Mouse (Mus musculus) midbrain, embryonic 16.5 days (tissue): ENCODE data around the gene Syce2. TPM values are rescaled to one million over a fixed set of nuclear protein-coding genes. Genes with fewer than 3 reads are reported as not detected.

Experiments
- ATAC-seq: fragments of 200-750 bp; cut with Nextera tagmentation; 2 replicates; pipeline ENCODE4 v1.8.0; 2017; ENCODE audit warnings: moderate TSS enrichment
- H3K27ac ChIP-seq: fragments of 300-500 bp; sonication (generic); 2 replicates; pipeline ENCODE4 v1.5.1; 2014; ENCODE audit warnings: mild to moderate bottlenecking, low read length, mixed read lengths
- H3K27me3 ChIP-seq: fragments of 300-500 bp; sonication (generic); 2 replicates; pipeline ENCODE4 v1.6.1; 2014; ENCODE audit warnings: low read depth, low read length, mixed read lengths; ENCODE audit not compliant: control insufficient read depth, insufficient read depth
- H3K36me3 ChIP-seq: fragments of 300-500 bp; sonication (generic); 2 replicates; pipeline ENCODE4 v1.6.1; 2014; ENCODE audit warnings: mild to moderate bottlenecking, low read length, moderate library complexity, mixed read lengths; ENCODE audit not compliant: control insufficient read depth, insufficient read depth
- H3K4me1 ChIP-seq: fragments of 300-500 bp; sonication (generic); 2 replicates; pipeline ENCODE4 v1.6.1; 2014; ENCODE audit warnings: mild to moderate bottlenecking, low read length, mixed read lengths; ENCODE audit not compliant: control insufficient read depth, insufficient read depth
- H3K4me2 ChIP-seq: fragments of 300-500 bp; sonication (generic); 2 replicates; pipeline ENCODE4 v1.6.1; 2014; ENCODE audit warnings: mild to moderate bottlenecking, low read length, mixed read lengths
- H3K4me3 ChIP-seq: fragments of 300-500 bp; sonication (generic); 2 replicates; pipeline ENCODE4 v1.5.1; 2014; ENCODE audit warnings: low read depth, mild to moderate bottlenecking, low read length, moderate library complexity, mixed read lengths
- H3K9ac ChIP-seq: fragments of 300-500 bp; sonication (generic); 2 replicates; pipeline ENCODE4 v1.6.1; 2014; ENCODE audit warnings: low read depth, low read length, mixed read lengths
- H3K9me3 ChIP-seq: fragments of 300-500 bp; sonication (generic); replicated peaks from 2 replicates; pipeline ENCODE4 v1.6.1; 2014; ENCODE audit warnings: mild to moderate bottlenecking, low read length, mixed read lengths; ENCODE audit not compliant: control insufficient read depth, poor library complexity, severe bottlenecking
- WGBS: fragments of 180-500 bp; shearing (Covaris S2); extraction: QIAGEN DNeasy Blood & Tissue Kit; methylation state at CpG from one replicate; pipeline ENCODE4 v1.1.7; 2014; 5-methylcytosine and 5-hydroxymethylcytosine counted together
- polyA plus RNA-seq: library from polyadenylated mRNA; unstranded; fragments of >200 nt; fragmentation: Nextera tagmentation; extraction: Ambion mirVana; gene quantifications from 2 replicates; pipeline ENCODE4 v1.2.1, GENCODE M21; 2015

Gene Syce2
- polyA plus RNA-seq, 1 experiment from 2014 or later: 33.2 TPM

DNA sequence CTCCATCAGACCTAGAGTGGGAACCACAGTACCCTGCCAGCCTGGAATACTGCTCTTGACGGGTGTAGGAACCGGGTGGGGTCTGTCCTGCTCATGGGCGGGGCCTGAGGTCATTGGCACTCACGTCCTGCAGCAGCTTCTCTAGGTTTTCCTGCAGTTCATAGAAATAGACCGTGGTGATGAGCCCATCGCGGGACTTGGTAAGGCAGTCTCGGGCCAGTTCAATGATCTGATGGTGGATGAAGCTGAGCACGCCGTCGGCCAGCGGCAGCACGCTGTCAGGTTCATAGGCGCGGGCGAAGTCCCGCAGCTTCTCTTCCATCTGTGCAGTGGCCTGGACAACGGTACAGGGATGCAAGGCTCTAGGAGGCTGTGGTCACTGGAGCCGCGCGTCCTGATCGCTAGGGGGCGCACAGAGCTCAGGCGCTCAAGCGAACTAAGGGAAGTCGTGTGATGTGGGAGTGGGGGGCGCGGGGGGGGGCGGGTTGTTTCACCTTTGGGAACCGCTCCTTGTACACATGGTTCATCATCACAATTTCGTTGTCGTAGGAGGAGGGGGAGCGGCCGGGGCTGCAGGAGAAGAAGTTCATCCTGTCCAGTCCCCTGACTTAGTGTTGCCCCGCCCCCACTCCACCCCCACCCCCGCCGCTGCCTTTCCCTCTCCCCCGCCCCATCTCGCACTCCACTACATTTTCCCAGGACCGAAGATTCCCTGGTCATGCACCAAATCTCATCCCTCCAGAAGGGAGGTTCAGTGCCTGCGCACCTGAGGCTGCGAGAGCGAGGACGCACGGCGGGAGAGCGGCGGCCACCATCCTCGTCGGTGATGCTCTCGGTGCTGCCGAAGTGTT, 56.8 kb downstream of the Syce2 start:
- H3K9me3 ChIP-seq: no peaks in the 10 kb centered on the region
- 0 out of 2 replicates have a peak overlapping the region, but pooled peaks have one; percentile 10 for H3K9ac ChIP-seq
- H3K4me1 ChIP-seq: peaks cover 4% of the 10 kb centered on the region
- H3K36me3 ChIP-seq: peaks cover 33% of the 10 kb centered on the region
- no peaks in the 10 kb centered on the region for H3K27me3 ChIP-seq
- H3K27ac ChIP-seq: no peak overlapping the region
- WGBS: 3% methylated on average over 48 of the region's 52 CpGs
- peak; percentile 71 for ATAC-seq
- H3K4me3 ChIP-seq: peak overlapping the region; percentile 21
- peak overlapping the region; percentile 46 for H3K4me2 ChIP-seq

DNA sequence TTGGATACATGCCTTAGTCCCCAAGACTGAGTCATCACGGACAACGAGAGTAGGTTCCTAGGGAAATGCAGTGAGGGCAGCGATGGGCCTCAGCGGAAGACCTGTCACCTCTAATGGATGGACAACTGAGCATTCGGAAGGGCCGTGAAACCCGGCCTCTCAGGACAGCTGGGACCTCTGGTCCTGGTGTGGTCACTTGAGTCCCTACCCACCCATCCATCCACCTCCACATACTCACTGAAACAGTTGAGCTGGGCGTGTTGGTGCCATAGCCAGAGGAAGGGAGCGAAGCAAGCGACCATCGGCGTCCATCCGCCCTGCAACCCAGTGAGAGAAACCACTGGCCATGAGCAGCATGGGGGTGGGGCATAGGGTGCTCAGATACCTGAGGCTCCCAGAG, 58.7 kb downstream of the Syce2 start:
- no peaks in the 10 kb centered on the region for H3K9me3 ChIP-seq
- H3K27me3 ChIP-seq: no peaks in the 10 kb centered on the region
- H3K4me1 ChIP-seq: peaks cover 23% of the 10 kb centered on the region
- peaks cover 21% of the 10 kb centered on the region for H3K36me3 ChIP-seq
- H3K9ac ChIP-seq: no peak overlapping the region
- ATAC-seq: no peak
- no peak overlapping the region for H3K27ac ChIP-seq
- no peak overlapping the region for H3K4me2 ChIP-seq
- WGBS: 88% methylated on average over 13 of the region's 13 CpGs
- no peak overlapping the region for H3K4me3 ChIP-seq

DNA sequence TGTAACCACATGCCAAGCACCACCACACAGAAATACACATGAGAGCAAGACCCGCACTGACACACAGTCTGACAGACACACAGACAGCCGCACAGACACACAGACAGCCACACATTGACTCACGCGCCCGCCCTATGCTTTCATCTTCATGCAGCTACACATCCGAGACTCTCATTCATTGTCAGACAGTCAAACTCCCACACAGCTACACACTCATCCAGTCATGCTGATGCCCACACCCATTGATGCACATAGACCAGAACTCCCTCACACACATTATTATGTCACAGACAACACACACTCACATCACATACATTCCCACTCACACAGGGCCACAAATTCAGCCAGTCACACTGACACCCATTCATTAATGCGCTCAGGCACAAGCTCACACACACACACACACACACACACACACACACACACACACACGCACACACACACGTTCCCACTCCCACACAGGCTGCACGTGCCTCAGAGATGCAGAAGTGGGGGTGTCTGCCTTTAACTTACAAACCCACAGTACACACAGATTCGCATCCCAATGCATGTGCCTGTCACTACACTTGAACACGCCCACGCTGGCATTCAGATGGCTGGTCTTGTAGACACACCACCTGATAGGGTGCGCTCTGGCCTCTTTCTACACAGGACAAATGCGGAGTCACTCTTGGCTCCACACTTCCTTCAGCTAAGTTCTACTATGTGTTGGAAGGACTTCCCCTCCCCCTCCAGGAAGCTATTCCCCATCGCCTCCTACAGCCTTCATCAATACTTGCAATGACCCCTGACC, 62.1 kb downstream of the Syce2 start:
- Histone ChIP-seq H3K36me3 (peaks cover 11% of the 10 kb centered on the region; the same call in 1 of the 2 replicates), H3K27ac (no peak overlapping the region), H3K9ac (no peak overlapping the region), H3K4me2 (peak overlapping the region; percentile 98), H3K27me3 (no peaks in the 10 kb centered on the region), H3K4me1 (peaks cover 26% of the 10 kb centered on the region), H3K9me3 (no peaks in the 10 kb centered on the region), H3K4me3 (peak overlapping the region; percentile 92)
- WGBS: 86% methylated on average over 16 of the region's 16 CpGs
- ATAC-seq: no peak

DNA sequence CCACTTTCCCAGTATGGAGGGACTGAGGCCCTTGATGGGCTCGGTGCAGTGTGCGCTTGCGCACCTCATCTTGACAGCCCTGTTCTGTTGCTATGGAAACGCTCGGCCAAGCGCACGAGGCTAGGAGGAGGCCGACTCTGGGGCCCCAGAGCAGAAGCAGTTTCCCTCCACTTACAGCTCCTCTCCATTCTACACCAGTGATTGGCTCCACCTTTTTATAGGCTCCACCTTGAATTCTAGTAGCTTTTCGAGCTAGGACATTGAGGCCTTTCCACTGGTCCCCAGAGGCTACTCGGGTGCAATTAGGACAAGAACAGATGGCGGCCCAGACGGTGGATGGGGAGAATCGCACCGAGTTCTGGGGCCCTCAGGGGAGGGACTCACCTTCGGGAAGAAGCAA, 62.9 kb downstream of the Syce2 start:
- H3K36me3 ChIP-seq: peaks cover 11% of the 10 kb centered on the region; the same call in 1 of the 2 replicates
- ATAC-seq: peak; percentile 76
- H3K27me3 ChIP-seq: no peaks in the 10 kb centered on the region
- WGBS: under 1% methylated on average over 15 of the region's 15 CpGs
- peak overlapping the region; percentile 98 for H3K27ac ChIP-seq
- H3K9me3 ChIP-seq: no peaks in the 10 kb centered on the region
- peak overlapping the region; percentile 100 for H3K9ac ChIP-seq
- H3K4me2 ChIP-seq: peak overlapping the region; percentile 98
- H3K4me3 ChIP-seq: peak overlapping the region; percentile 92
- peaks cover 24% of the 10 kb centered on the region for H3K4me1 ChIP-seq

DNA sequence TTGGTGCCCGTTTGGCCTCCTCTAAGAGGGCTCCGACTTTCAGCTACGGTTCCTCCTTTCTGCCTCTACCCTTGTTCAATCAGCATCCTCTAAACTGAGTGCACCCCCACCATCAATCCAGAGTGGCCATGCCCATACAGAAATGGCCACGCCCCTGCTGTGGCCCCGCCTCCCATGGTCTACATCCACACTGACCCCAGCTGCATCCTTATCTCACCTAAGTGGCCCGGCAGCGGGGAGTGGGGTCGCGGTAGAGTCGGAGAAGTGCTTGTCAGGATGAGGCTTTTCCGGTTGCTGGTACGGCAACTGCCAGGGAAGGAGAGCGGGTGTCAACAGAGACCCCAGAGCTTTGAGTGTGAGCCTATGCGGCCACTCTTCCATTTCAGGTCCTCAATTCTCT, 63.6 kb downstream of the Syce2 start:
- peak overlapping the region; percentile 98 for H3K4me2 ChIP-seq
- H3K9ac ChIP-seq: peak overlapping the region; percentile 100
- peak; percentile 50 for ATAC-seq
- peak overlapping the region; percentile 98 for H3K27ac ChIP-seq
- H3K4me1 ChIP-seq: peaks cover 24% of the 10 kb centered on the region
- H3K27me3 ChIP-seq: no peaks in the 10 kb centered on the region
- WGBS: 5% methylated on average over 14 of the region's 14 CpGs
- peak overlapping the region; percentile 92 for H3K4me3 ChIP-seq
- H3K9me3 ChIP-seq: no peaks in the 10 kb centered on the region
- H3K36me3 ChIP-seq: peaks cover 6% of the 10 kb centered on the region; the same call in 1 of the 2 replicates

DNA sequence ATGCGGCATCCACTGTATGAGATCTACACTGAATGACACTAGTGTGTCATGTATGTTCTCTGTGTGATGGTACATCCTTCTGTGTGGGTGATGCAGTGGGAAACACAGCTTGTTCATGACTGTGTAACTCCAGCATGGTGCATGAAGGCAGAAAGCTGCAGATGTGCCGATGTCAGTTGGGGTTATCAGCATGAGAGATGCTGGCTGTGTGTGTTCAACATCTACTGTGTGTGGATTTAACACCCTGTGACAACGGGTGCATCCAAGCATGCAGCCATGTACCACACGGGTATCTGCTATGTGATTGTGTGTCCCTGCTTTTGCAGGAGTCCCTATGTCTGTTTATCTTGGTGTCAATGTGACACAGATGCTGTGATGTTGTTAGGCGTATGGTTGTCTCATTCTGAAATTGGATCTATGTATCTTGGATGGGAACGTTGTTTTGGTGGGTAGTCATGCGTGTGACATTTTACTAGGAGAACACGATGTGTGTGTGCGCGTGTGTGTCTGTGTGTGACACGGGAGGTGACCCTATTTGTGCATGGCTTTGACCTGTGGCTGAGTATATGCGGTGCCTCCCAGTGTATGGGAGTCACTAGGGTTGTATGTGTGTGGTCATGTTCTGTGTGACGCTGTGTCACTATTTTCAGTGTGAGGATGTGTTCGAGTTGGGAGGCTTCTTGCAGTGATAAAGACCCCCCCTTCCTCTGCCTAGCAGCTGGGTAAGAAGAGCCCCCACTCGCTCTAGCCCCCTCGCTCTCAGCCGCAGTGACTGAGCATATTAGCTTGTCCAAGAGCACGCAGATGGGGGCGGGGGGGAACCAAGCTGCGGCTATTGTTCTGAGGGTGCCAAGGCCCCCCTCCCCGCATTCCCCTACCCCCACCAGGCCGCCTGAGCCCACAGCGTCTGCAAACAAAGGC, 64.4 kb downstream of the Syce2 start:
- peaks cover 24% of the 10 kb centered on the region for H3K4me1 ChIP-seq
- WGBS: 10% methylated on average over 23 of the region's 23 CpGs
- H3K9me3 ChIP-seq: no peaks in the 10 kb centered on the region
- peak; percentile 46 for ATAC-seq
- peak overlapping the region; percentile 100 for H3K9ac ChIP-seq
- H3K27ac ChIP-seq: peak overlapping the region; percentile 98
- peaks cover 4% of the 10 kb centered on the region; the same call in 1 of the 2 replicates for H3K36me3 ChIP-seq
- H3K4me2 ChIP-seq: peak overlapping the region; percentile 98
- H3K27me3 ChIP-seq: no peaks in the 10 kb centered on the region; the same call in 1 of the 2 replicates
- peak overlapping the region; percentile 92 for H3K4me3 ChIP-seq

DNA sequence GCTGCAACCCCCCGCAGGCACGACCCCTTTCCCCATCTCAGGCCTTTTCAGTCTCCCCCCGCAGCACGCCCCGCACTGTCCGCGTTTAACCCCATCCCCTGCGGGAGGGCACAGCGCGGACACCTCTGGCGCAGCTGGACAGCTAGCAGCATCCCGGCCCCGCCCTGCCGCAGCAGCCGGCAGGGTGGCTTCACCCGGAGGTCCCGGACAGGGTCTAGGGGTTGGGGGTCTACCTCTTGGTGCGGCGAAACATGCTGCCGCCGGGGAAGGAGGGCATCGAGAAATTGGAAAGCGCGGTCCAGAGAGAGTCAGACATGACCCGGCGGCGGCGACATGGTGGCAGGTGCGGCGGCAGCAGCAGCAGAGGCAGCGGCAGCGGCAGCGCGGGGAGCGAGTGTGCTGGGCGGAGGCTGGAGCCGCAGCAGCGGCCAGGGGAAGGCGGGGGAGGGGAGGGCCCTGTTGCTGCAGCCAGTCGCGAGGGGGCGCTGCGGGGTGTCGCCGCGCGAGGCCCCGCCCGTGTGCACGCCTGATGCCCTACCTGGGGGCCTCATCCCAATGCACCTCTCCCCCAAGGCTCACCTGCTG, 65.1 kb downstream of the Syce2 start, which contains the start of gene Mast1:
Gene Mast1, minus strand, starts transcription at position 398 of the 585 bp plus-strand sequence.
- no peaks in the 10 kb centered on the region for H3K9me3 ChIP-seq

More for the DNA sequence above, 65.1 kb downstream of the Syce2 start, which contains the start of gene Mast1:
- Histone ChIP-seq H3K4me1 (peaks cover 24% of the 10 kb centered on the region), H3K27me3 (no peaks in the 10 kb centered on the region; the same call in 1 of the 2 replicates), H3K9ac (peak within 1 kb of the TSS; percentile 100), H3K27ac (peak within 1 kb of the TSS; percentile 98), H3K4me3 (peak within 1 kb of the TSS; percentile 92), H3K36me3 (peaks cover 4% of the 10 kb centered on the region; the same call in 1 of the 2 replicates), H3K4me2 (peak within 1 kb of the TSS; percentile 98)
- under 1% methylated on average over 47 of the region's 50 CpGs for WGBS
- ATAC-seq: peak; percentile 58
